Mouse (Mus musculus): Measurements from ENCODE around the gene Cerk.

The Cerk gene

DNA sequence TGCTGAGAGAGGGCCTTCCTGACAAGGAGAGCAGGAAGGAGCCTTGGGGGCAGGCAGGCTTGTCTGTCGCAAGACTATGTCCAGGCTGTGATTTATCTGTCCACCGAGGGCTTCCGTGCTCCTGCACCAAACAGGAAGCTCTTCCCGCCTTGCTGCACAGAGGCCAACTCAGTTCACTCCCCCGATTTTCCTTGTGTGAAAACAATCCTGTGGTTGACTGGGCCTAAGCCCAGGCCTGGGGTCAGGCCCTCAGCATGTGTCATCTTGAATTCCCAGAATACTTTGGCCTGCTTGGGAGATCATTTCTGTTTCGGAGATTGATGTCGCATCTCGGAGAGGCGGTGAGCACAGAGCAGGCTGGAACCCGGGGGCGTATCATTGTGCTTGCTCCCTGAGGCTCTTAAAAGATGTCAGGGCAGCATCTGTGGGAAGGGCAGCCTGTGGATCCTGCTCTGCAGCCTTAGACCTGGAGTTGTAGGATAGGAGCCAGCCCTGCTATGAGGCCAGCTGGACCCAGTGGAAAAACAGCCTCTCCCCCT lies 95.9 kb downstream of the Cerk start:
- no peak for DNase-seq (ENCODE audit: low spot score)

Data from retina, embryonic 14.5 days (tissue).